Mouse (Mus musculus): ENCODE results near the gene Pkp4. TPM values are rescaled to one million over a fixed set of nuclear protein-coding genes. Genes with fewer than 3 reads are reported as not detected.
"Not testable (repeated sequence)": the region's sequence is repeated elsewhere in the genome, so short reads cannot be mapped to it uniquely, and the experiment has no call there.

The Pkp4 gene
- polyA plus RNA-seq, 1 experiment from 2014 or later: 24.7 TPM

- no peaks in the 10 kb centered on the region for H3K4me1 ChIP-seq
- no peak for ATAC-seq (replicated peaks; ENCODE audit: low FRiP score)
- no peaks in the 10 kb centered on the region for H3K9me3 ChIP-seq (replicated peaks)
- no peak overlapping the region for H3K27ac ChIP-seq
- no peak overlapping the region for H3K4me2 ChIP-seq
- H3K36me3 ChIP-seq: no peaks in the 10 kb centered on the region
- H3K9ac ChIP-seq: no peak overlapping the region
- 98% methylated on average over 2 of the region's 2 CpGs for WGBS
- no peak overlapping the region for H3K4me3 ChIP-seq (replicated peaks)
- H3K27me3 ChIP-seq: no peaks in the 10 kb centered on the region
Measured at GRCm38 (mm10) chr2:59373113-59373512, 212.5 kb downstream of the Pkp4 start.

- no peak for ATAC-seq (replicated peaks; ENCODE audit: low FRiP score)
- H3K4me1 ChIP-seq: no peaks in the 10 kb centered on the region
- no peaks in the 10 kb centered on the region for H3K36me3 ChIP-seq
- H3K4me2 ChIP-seq: no peak overlapping the region
- H3K4me3 ChIP-seq (replicated peaks): no peak overlapping the region
- 78% methylated on average over 9 of the region's 9 CpGs for WGBS
- no peaks in the 10 kb centered on the region for H3K27me3 ChIP-seq
- no peak overlapping the region for H3K9ac ChIP-seq
- H3K9me3 ChIP-seq (replicated peaks): no peaks in the 10 kb centered on the region
- H3K27ac ChIP-seq: no peak overlapping the region
Measured at GRCm38 (mm10) chr2:59378096-59378495, 217.4 kb downstream of the Pkp4 start.

GRCm38 (mm10) chr2:59378861-59379260, 218.2 kb downstream of the Pkp4 start:
- WGBS: 98% methylated on average over 17 of the region's 17 CpGs
- not testable (repeated sequence) for H3K9me3 ChIP-seq (replicated peaks); H3K4me2 ChIP-seq; H3K4me1 ChIP-seq; H3K4me3 ChIP-seq (replicated peaks); H3K27me3 ChIP-seq; H3K36me3 ChIP-seq; H3K27ac ChIP-seq; ATAC-seq (replicated peaks; ENCODE audit: low FRiP score); H3K9ac ChIP-seq

GRCm38 (mm10) chr2:59383231-59383630, 222.6 kb downstream of the Pkp4 start:
- H3K4me3 ChIP-seq (replicated peaks): no peak overlapping the region
- H3K27me3 ChIP-seq: no peaks in the 10 kb centered on the region
- no peak overlapping the region for H3K4me2 ChIP-seq
- no peak overlapping the region for H3K27ac ChIP-seq
- no peaks in the 10 kb centered on the region for H3K9me3 ChIP-seq (replicated peaks)
- ATAC-seq (replicated peaks; ENCODE audit: low FRiP score): no peak
- no peak overlapping the region for H3K9ac ChIP-seq
- H3K4me1 ChIP-seq: no peaks in the 10 kb centered on the region
- WGBS: 94% methylated on average over 17 of the region's 17 CpGs
- no peaks in the 10 kb centered on the region for H3K36me3 ChIP-seq

- H3K4me3 ChIP-seq (replicated peaks): no peak overlapping the region
- H3K27ac ChIP-seq: no peak overlapping the region
- H3K9me3 ChIP-seq (replicated peaks): no peaks in the 10 kb centered on the region
- no peak overlapping the region for H3K9ac ChIP-seq
- no peak for ATAC-seq (replicated peaks; ENCODE audit: low FRiP score)
- no peak overlapping the region for H3K4me2 ChIP-seq
- WGBS: 78% methylated on average over 10 of the region's 10 CpGs
- H3K27me3 ChIP-seq: no peaks in the 10 kb centered on the region
- no peaks in the 10 kb centered on the region for H3K36me3 ChIP-seq
- no peaks in the 10 kb centered on the region for H3K4me1 ChIP-seq
Measured at GRCm38 (mm10) chr2:59383852-59384776, 223.5 kb downstream of the Pkp4 start.

- no peaks in the 10 kb centered on the region for H3K9me3 ChIP-seq (replicated peaks)
- H3K4me3 ChIP-seq (replicated peaks): no peak overlapping the region
- WGBS: 29% methylated on average over 4 of the region's 4 CpGs
- H3K4me1 ChIP-seq: no peaks in the 10 kb centered on the region
- no peaks in the 10 kb centered on the region for H3K27me3 ChIP-seq
- H3K36me3 ChIP-seq: no peaks in the 10 kb centered on the region
- no peak overlapping the region for H3K4me2 ChIP-seq
- no peak overlapping the region for H3K9ac ChIP-seq
- no peak overlapping the region for H3K27ac ChIP-seq
- no peak for ATAC-seq (replicated peaks; ENCODE audit: low FRiP score)
Measured at GRCm38 (mm10) chr2:59385211-59385935, 224.7 kb downstream of the Pkp4 start.

GRCm38 (mm10) chr2:59389971-59390370, 229.3 kb downstream of the Pkp4 start:
- 90% methylated on average over 5 of the region's 5 CpGs for WGBS
- no peaks in the 10 kb centered on the region for H3K27me3 ChIP-seq
- H3K4me3 ChIP-seq (replicated peaks): no peak overlapping the region
- no peak overlapping the region for H3K27ac ChIP-seq
- no peak overlapping the region for H3K4me2 ChIP-seq
- no peak overlapping the region for H3K9ac ChIP-seq
- no peaks in the 10 kb centered on the region for H3K36me3 ChIP-seq
- no peak for ATAC-seq (replicated peaks; ENCODE audit: low FRiP score)
- H3K4me1 ChIP-seq: no peaks in the 10 kb centered on the region
- H3K9me3 ChIP-seq (replicated peaks): no peaks in the 10 kb centered on the region

GRCm38 (mm10) chr2:59393177-59393576, 232.5 kb downstream of the Pkp4 start:
- Histone ChIP-seq H3K36me3 (no peaks in the 10 kb centered on the region), H3K27me3 (no peaks in the 10 kb centered on the region), H3K9me3 (replicated peaks) (no peaks in the 10 kb centered on the region), H3K4me1 (no peaks in the 10 kb centered on the region), H3K4me3 (replicated peaks) (no peak overlapping the region), H3K9ac (no peak overlapping the region), H3K27ac (no peak overlapping the region), H3K4me2 (no peak overlapping the region)
- 92% methylated on average over 1 of the region's 1 CpGs for WGBS
- ATAC-seq (replicated peaks; ENCODE audit: low FRiP score): no peak

- H3K36me3 ChIP-seq: no peaks in the 10 kb centered on the region
- H3K4me1 ChIP-seq: no peaks in the 10 kb centered on the region
- no peak overlapping the region for H3K27ac ChIP-seq
- 96% methylated on average over 4 of the region's 4 CpGs for WGBS
- H3K4me3 ChIP-seq (replicated peaks): no peak overlapping the region
- H3K27me3 ChIP-seq: no peaks in the 10 kb centered on the region
- no peak for ATAC-seq (replicated peaks; ENCODE audit: low FRiP score)
- H3K9ac ChIP-seq: no peak overlapping the region
- H3K4me2 ChIP-seq: no peak overlapping the region
- H3K9me3 ChIP-seq (replicated peaks): no peaks in the 10 kb centered on the region
Measured at GRCm38 (mm10) chr2:59394651-59395050, 234.0 kb downstream of the Pkp4 start.

GRCm38 (mm10) chr2:59395160-59395650, 234.6 kb downstream of the Pkp4 start:
- not testable (repeated sequence) for H3K27ac ChIP-seq; ATAC-seq (replicated peaks; ENCODE audit: low FRiP score); H3K9ac ChIP-seq; H3K27me3 ChIP-seq; H3K4me1 ChIP-seq; H3K4me3 ChIP-seq (replicated peaks); H3K4me2 ChIP-seq; H3K9me3 ChIP-seq (replicated peaks); H3K36me3 ChIP-seq
- WGBS: 89% methylated on average over 1 of the region's 1 CpGs

- no peak overlapping the region for H3K27ac ChIP-seq
- ATAC-seq (replicated peaks; ENCODE audit: low FRiP score): no peak
- 86% methylated on average over 1 of the region's 1 CpGs for WGBS
Measured at GRCm38 (mm10) chr2:59396555-59396954, 235.9 kb downstream of the Pkp4 start.

GRCm38 (mm10) chr2:59397531-59397930, 236.9 kb downstream of the Pkp4 start:
- no peak overlapping the region for H3K4me2 ChIP-seq
- ATAC-seq (replicated peaks; ENCODE audit: low FRiP score): no peak
- no peak overlapping the region for H3K4me3 ChIP-seq (replicated peaks)
- H3K9me3 ChIP-seq (replicated peaks): no peaks in the 10 kb centered on the region
- H3K36me3 ChIP-seq: no peaks in the 10 kb centered on the region
- no peak overlapping the region for H3K27ac ChIP-seq
- H3K27me3 ChIP-seq: no peaks in the 10 kb centered on the region
- peaks cover 19% of the 10 kb centered on the region for H3K4me1 ChIP-seq
- H3K9ac ChIP-seq: no peak overlapping the region

More at GRCm38 (mm10) chr2:59396555-59396954, 235.9 kb downstream of the Pkp4 start:
- Histone ChIP-seq H3K4me1 (peaks cover 9% of the 10 kb centered on the region), H3K9ac (no peak overlapping the region), H3K4me2 (no peak overlapping the region), H3K27me3 (no peaks in the 10 kb centered on the region), H3K4me3 (replicated peaks) (no peak overlapping the region), H3K9me3 (replicated peaks) (no peaks in the 10 kb centered on the region), H3K36me3 (no peaks in the 10 kb centered on the region)

Data from kidney, embryonic 15.5 days (tissue).